Mouse (Mus musculus): Measurements from ENCODE around the gene Syngr1. TPM values are rescaled to one million over a fixed set of nuclear protein-coding genes. Genes with fewer than 3 reads are reported as not detected.

Gene Syngr1
- total RNA-seq, 2 experiments from 2014 or later: 1.5 to 3.6 TPM

GRCm38 (mm10) chr15:80163716-80164115 is 72.6 kb downstream of the Syngr1 start:
- ATAC-seq (replicated peaks; ENCODE audit: poor library complexity): no peak

DNA sequence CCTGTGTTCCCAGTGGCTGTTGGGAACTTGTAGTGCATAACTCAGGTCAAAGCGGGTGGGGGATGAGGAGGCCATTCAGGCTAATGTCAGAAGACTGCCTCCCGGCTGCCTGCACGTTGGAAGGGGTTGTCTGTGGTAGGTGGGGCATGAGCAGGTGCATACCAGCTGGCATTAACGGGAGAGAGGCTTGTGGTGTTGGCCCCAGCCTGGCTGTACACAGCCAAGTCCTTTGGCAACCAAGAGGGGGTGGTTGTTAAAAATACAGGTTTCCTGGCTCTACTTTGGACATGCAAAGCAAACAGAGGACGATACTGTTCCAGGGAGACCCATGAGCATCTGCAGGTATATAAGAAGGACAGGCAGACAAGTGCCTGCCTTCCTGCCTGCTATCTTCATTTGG is 74.3 kb downstream of the Syngr1 start:
- ATAC-seq (replicated peaks; ENCODE audit: poor library complexity): no peak

Other genes starting within 250 kb of the Syngr1 start
- 167 and 177 TPM in 2 replicates for gene Apobec3, start 199.7 kb upstream of the Syngr1 start, total RNA-seq (2015)
- 159 and 166 TPM in 2 replicates for gene Apobec3, start 199.7 kb upstream of the Syngr1 start, total RNA-seq (2017)
- 3.3 TPM in 2 replicates for gene Cbx7, start 120.2 kb upstream of the Syngr1 start, total RNA-seq (2015)
- gene Cbx7, start 120.2 kb upstream of the Syngr1 start, total RNA-seq (2017): 1.7 and 2.1 TPM in 2 replicates
- gene Pdgfb, start 76.4 kb upstream of the Syngr1 start, total RNA-seq (2015): not detected in 2 replicates
- 0.17 TPM in 1 of 2 replicates, not detected in the other for gene Pdgfb, start 76.4 kb upstream of the Syngr1 start, total RNA-seq (2017)
- 2,120 and 2,179 TPM in 2 replicates for gene Rpl3, start 534 bp downstream of the Syngr1 start, total RNA-seq (2015)
- 3,037 and 3,138 TPM in 2 replicates for gene Rpl3, start 534 bp downstream of the Syngr1 start, total RNA-seq (2017)
- gene Tab1, start 41.8 kb downstream of the Syngr1 start, total RNA-seq (2015): 4.0 and 6.0 TPM in 2 replicates
- 15.7 and 19.2 TPM in 2 replicates for gene Tab1, start 41.8 kb downstream of the Syngr1 start, total RNA-seq (2017)
- gene Mgat3, start 82.4 kb downstream of the Syngr1 start, total RNA-seq (2015): not detected in 2 replicates
- gene Mgat3, start 82.4 kb downstream of the Syngr1 start, total RNA-seq (2017): not detected in 2 replicates
- 18.0 and 18.2 TPM in 2 replicates for gene Mief1, start 142.7 kb downstream of the Syngr1 start, total RNA-seq (2015)
- 21.4 and 25.7 TPM in 2 replicates for gene Mief1, start 142.7 kb downstream of the Syngr1 start, total RNA-seq (2017)
- 1.6 and 8.0 TPM in 2 replicates for gene AC140267.1, start 144.5 kb downstream of the Syngr1 start, total RNA-seq (2015)
- gene AC140267.1, start 144.5 kb downstream of the Syngr1 start, total RNA-seq (2017): not detected in 2 replicates
- gene Atf4, start 163.8 kb downstream of the Syngr1 start, total RNA-seq (2015): 218 and 306 TPM in 2 replicates
- gene Atf4, start 163.8 kb downstream of the Syngr1 start, total RNA-seq (2017): 305 and 370 TPM in 2 replicates
- 65.0 and 68.9 TPM in 2 replicates for gene Rps19bp1, start 173.0 kb downstream of the Syngr1 start, total RNA-seq (2015)
- gene Rps19bp1, start 173.0 kb downstream of the Syngr1 start, total RNA-seq (2017): 19.5 and 43.8 TPM in 2 replicates
- gene Cacna1i, start 195.9 kb downstream of the Syngr1 start, total RNA-seq (2015): not detected in 2 replicates
- gene Cacna1i, start 195.9 kb downstream of the Syngr1 start, total RNA-seq (2017): not detected in 2 replicates

All from megakaryocyte progenitor cell, adult 5-6 weeks (primary cell).